Mouse (Mus musculus): ENCODE data around the gene Aqp7. TPM values are rescaled to one million over a fixed set of nuclear protein-coding genes. Genes with fewer than 3 reads are reported as not detected.
"Not testable (repeated sequence)": the region's sequence is repeated elsewhere in the genome, so short reads cannot be mapped to it uniquely, and the experiment has no call there.

Gene Aqp7
- polyA plus RNA-seq, 1 experiment, result 0.70 TPM

DNA sequence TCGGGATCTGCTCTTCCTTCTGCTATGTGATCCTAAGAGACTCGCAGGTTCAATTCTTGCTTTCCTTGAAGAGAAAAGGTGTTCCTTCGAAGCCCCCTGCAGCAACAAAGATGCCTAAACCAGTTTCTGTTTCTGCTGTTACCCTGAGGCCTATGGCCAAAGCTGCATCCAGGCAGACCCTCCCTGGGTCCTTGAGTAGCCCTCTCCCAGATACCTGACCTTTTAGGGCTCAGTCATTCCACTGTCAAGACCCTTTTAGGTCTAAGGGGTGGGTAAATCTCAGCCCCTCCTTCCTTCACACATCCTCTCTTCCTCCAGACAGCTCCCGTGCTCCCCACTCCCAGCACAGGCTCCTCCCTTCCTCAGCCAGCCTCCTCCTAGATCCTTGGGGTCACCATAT, 41.2 kb upstream of the Aqp7 start:
- TF ChIP-seq CTCF (IDR thresholded peaks at IDR 0.05; ENCODE audit: control insufficient read depth, insufficient read depth, low read length) (no peak), POLR2A (IDR thresholded peaks at IDR 0.05; ENCODE audit: borderline replicate concordance, control insufficient read depth, low read depth, low read length) (no peak)
- Histone ChIP-seq H3K4me3 (replicated peaks; ENCODE audit: control insufficient read depth, low read depth, low read length) (no peak overlapping the region), H3K27ac (ENCODE audit: control insufficient read depth, insufficient read depth, low read depth, low read length, poor library complexity) (no peak overlapping the region), H3K4me1 (ENCODE audit: control insufficient read depth, insufficient read depth, low read length) (peaks cover 2% of the 10 kb centered on the region; the same call in 1 of the 2 replicates)
- WGBS, result 70% methylated on average over 4 of the region's 4 CpGs

DNA sequence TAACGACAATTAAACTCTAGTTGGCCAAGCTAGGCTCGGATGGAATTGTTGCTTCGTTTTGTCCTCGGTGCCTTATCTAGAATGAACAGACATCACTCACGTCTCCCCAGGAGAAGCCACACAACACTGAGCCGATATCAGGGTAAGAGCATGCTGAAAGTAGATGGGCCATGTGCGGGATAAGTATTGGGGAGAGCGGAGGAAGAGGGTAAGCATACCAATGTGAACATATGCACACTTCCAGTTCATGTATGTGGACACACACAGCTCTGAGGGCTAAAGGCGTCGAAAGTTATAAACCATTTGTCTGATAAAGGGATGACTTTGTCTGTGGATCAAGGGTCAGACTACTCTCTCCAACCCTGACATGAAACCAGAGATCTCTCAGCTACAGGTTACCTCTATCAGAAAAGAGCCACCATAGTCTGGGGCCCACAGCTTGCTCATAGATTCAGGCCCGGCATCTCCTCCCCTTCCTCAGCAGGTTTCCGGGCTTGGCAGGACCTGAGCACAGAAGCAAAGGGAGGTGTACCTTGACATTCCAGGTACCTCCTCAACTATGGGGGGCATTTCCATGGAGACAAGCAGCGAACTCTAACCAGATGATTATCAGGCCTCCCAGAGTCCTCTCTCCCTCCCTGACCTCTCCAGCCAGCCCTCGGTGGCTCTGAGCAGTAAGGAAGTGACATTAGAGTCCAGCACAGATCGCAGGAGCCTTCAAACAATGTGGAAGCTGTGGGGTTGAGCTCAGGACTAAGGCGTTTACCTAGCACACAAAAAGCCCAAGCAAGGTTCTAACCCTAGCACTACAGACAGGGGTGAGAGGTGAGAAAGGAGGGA, 39.7 kb upstream of the Aqp7 start:
- Histone ChIP-seq H3K27ac (ENCODE audit: control insufficient read depth, insufficient read depth, low read depth, low read length, poor library complexity) (peak overlapping the region; percentile 67), H3K4me3 (replicated peaks; ENCODE audit: control insufficient read depth, low read depth, low read length) (no peak overlapping the region), H3K4me1 (ENCODE audit: control insufficient read depth, insufficient read depth, low read length) (peaks cover 2% of the 10 kb centered on the region; the same call in 1 of the 2 replicates)
- TF ChIP-seq CTCF (IDR thresholded peaks at IDR 0.05; ENCODE audit: control insufficient read depth, insufficient read depth, low read length), result no peak
- TF ChIP-seq POLR2A (IDR thresholded peaks at IDR 0.05; ENCODE audit: borderline replicate concordance, control insufficient read depth, low read depth, low read length), result no peak
- 52% methylated on average over 16 of the region's 16 CpGs for WGBS

- Histone ChIP-seq H3K4me3 (replicated peaks; ENCODE audit: control insufficient read depth, low read depth, low read length) (no peak overlapping the region), H3K27ac (ENCODE audit: control insufficient read depth, insufficient read depth, low read depth, low read length, poor library complexity) (peak overlapping the region; percentile 25; the same call in 1 of the 2 replicates), H3K4me1 (ENCODE audit: control insufficient read depth, insufficient read depth, low read length) (peaks cover 2% of the 10 kb centered on the region; the same call in 1 of the 2 replicates)
- WGBS, result 69% methylated on average over 9 of the region's 9 CpGs
- TF ChIP-seq POLR2A (IDR thresholded peaks at IDR 0.05; ENCODE audit: borderline replicate concordance, control insufficient read depth, low read depth, low read length) (no peak), CTCF (IDR thresholded peaks at IDR 0.05; ENCODE audit: control insufficient read depth, insufficient read depth, low read length) (no peak)
Measured at GRCm38 (mm10) chr4:41086947-41087346, 39.0 kb upstream of the Aqp7 start.

- 75% methylated on average over 4 of the region's 4 CpGs for WGBS
- no peak for TF ChIP-seq POLR2A (IDR thresholded peaks at IDR 0.05; ENCODE audit: borderline replicate concordance, control insufficient read depth, low read depth, low read length)
- TF ChIP-seq CTCF (IDR thresholded peaks at IDR 0.05; ENCODE audit: control insufficient read depth, insufficient read depth, low read length), result no peak
- H3K4me3 ChIP-seq (replicated peaks; ENCODE audit: control insufficient read depth, low read depth, low read length), result no peak overlapping the region
- H3K4me1 ChIP-seq (ENCODE audit: control insufficient read depth, insufficient read depth, low read length), result peaks cover 2% of the 10 kb centered on the region; the same call in 1 of the 2 replicates
- H3K27ac ChIP-seq (ENCODE audit: control insufficient read depth, insufficient read depth, low read depth, low read length, poor library complexity), result no peak overlapping the region
Measured at GRCm38 (mm10) chr4:41084819-41085218, 36.9 kb upstream of the Aqp7 start.

GRCm38 (mm10) chr4:41082803-41083202, 34.9 kb upstream of the Aqp7 start:
- 55% methylated on average over 4 of the region's 4 CpGs for WGBS
- not testable (repeated sequence) for H3K4me3 ChIP-seq (replicated peaks; ENCODE audit: control insufficient read depth, low read depth, low read length); H3K4me1 ChIP-seq (ENCODE audit: control insufficient read depth, insufficient read depth, low read length); H3K27ac ChIP-seq (ENCODE audit: control insufficient read depth, insufficient read depth, low read depth, low read length, poor library complexity)

GRCm38 (mm10) chr4:41081733-41082132, 33.8 kb upstream of the Aqp7 start:
- Histone ChIP-seq H3K4me1 (ENCODE audit: control insufficient read depth, insufficient read depth, low read length) (no peaks in the 10 kb centered on the region; the same call in 1 of the 2 replicates), H3K27ac (ENCODE audit: control insufficient read depth, insufficient read depth, low read depth, low read length, poor library complexity) (no peak overlapping the region), H3K4me3 (replicated peaks; ENCODE audit: control insufficient read depth, low read depth, low read length) (no peak overlapping the region)
- TF ChIP-seq CTCF (IDR thresholded peaks at IDR 0.05; ENCODE audit: control insufficient read depth, insufficient read depth, low read length) (no peak), POLR2A (IDR thresholded peaks at IDR 0.05; ENCODE audit: borderline replicate concordance, control insufficient read depth, low read depth, low read length) (no peak)
- WGBS, result 69% methylated on average over 5 of the region's 5 CpGs

- 66% methylated on average over 6 of the region's 6 CpGs for WGBS
- H3K27ac ChIP-seq (ENCODE audit: control insufficient read depth, insufficient read depth, low read depth, low read length, poor library complexity), result no peak overlapping the region
- TF ChIP-seq POLR2A (IDR thresholded peaks at IDR 0.05; ENCODE audit: borderline replicate concordance, control insufficient read depth, low read depth, low read length), result no peak
- no peak for TF ChIP-seq CTCF (IDR thresholded peaks at IDR 0.05; ENCODE audit: control insufficient read depth, insufficient read depth, low read length)
- no peaks in the 10 kb centered on the region for H3K4me1 ChIP-seq (ENCODE audit: control insufficient read depth, insufficient read depth, low read length)
- H3K4me3 ChIP-seq (replicated peaks; ENCODE audit: control insufficient read depth, low read depth, low read length), result no peak overlapping the region
Measured at GRCm38 (mm10) chr4:41078726-41079125, 30.8 kb upstream of the Aqp7 start.

- Histone ChIP-seq H3K4me1 (ENCODE audit: control insufficient read depth, insufficient read depth, low read length) (no peaks in the 10 kb centered on the region), H3K27ac (ENCODE audit: control insufficient read depth, insufficient read depth, low read depth, low read length, poor library complexity) (no peak overlapping the region), H3K4me3 (replicated peaks; ENCODE audit: control insufficient read depth, low read depth, low read length) (no peak overlapping the region)
- 79% methylated on average over 6 of the region's 6 CpGs for WGBS
- TF ChIP-seq POLR2A (IDR thresholded peaks at IDR 0.05; ENCODE audit: borderline replicate concordance, control insufficient read depth, low read depth, low read length), result no peak
- TF ChIP-seq CTCF (IDR thresholded peaks at IDR 0.05; ENCODE audit: control insufficient read depth, insufficient read depth, low read length), result no peak
Measured at GRCm38 (mm10) chr4:41074461-41074860, 26.5 kb upstream of the Aqp7 start.

Measured in bone marrow, adult 2 months (tissue).